Mouse (Mus musculus) fat pad, adult 2 months (tissue): ENCODE results near the gene Ier5.

Experiments
- DNase-seq: peaks from one replicate; pipeline ENCODE4 v3.0.0-alpha.2; 2011; ENCODE audit warnings: low read depth, low spot score; ENCODE audit errors: extremely low read depth

The Ier5 gene

GRCm38 (mm10) chr1:155102631-155103030 lies 3.2 kb upstream of the Ier5 start:
- DNase-seq: no peak

DNA sequence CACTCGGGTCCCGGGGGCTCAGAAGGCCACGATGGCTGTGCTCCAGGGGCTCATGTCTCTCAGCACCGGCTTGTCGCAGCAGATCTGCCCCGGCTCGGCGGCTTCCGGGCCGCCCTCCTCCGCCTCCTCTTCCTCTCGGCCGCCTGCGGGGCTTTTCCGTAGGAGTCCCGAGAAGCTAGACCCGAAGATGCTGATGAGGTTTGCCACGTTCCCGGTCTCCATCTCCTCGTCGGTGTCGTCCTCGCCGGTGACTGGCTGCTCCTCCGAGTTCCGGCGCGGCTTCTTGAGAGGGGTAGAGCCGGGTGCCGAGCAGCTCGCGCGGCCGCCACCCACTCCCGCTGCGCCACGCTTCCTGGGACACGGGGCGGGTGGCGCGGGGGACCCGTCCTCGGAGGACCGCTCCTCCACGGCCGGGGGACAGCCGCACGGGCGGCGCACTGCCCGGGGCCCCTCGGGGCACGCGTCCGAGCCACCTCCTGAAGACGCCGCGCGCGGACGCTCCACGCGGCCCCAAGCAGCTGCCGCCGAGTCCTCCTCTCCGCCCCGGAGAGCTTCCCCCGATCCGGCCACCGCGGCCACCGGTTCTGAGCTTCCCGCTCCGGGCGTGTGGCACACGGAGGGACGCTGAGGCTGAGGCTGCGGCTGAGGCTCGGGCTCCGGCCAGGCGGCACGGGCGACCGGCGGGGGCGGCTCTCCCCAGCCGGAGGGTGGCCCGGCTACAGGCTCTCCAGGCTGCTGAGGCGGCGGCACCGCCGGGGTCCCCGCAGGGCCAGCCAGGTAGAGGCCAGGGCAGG lies 753 bp downstream of the Ier5 start:
- DNase-seq: no peak

GRCm38 (mm10) chr1:155097931-155098485 lies 1.4 kb downstream of the Ier5 start:
- no peak for DNase-seq

DNA sequence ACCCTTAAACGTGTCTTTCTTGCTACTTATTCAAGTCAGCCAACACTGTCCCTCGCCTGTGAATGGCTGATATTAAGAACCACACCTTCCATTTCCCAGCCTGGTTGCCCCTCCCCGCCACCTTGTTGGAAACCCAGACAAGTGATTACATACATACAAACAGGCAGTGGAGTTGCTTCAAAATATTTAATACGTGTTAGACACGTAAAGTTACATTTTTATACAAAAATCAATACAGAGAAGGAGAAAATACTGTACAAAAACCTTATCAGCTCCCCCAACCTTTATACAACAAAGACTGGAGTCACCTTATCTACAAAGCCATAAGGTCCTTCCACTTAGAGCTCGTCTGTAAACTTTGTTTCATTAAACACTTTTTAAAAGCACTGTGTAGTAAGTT lies 2.1 kb downstream of the Ier5 start:
- DNase-seq: no peak

- no peak for DNase-seq
Measured at GRCm38 (mm10) chr1:155096620-155097261, 2.7 kb downstream of the Ier5 start.

DNA sequence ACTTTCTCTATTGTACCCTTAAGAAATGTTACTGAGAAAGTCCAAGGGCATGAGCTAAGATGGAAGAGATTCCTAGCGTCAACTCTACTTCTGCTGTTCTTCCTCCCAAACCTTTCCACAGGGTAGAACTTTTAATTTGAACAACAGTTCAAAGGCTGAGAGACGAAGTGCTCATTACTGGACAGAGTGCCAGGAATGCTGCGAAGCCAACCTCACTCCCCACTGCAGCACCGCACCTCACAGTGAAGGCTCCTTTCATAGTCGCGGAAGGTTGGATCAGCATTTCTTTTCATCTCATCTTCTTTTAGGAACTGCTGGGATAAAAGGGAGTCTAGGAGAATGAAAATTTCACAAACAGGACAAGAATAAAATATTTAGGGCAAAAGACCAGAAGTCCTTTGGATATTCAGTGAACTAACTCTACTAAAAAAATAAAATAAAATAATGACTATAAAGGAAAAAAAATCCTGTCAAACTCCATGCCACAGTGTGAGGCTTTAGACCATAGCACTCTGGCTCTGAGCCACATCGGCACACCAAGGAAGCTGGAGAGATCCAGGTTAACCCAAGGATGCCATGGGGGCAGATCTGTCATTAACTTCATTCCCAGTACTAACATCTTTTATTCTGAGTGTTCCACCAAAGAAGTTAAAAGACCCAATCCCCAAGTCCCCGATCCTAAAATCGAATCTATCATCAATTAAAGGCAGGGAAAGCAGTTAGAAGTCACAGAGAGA lies 5.3 kb downstream of the Ier5 start:
- no peak for DNase-seq

DNA sequence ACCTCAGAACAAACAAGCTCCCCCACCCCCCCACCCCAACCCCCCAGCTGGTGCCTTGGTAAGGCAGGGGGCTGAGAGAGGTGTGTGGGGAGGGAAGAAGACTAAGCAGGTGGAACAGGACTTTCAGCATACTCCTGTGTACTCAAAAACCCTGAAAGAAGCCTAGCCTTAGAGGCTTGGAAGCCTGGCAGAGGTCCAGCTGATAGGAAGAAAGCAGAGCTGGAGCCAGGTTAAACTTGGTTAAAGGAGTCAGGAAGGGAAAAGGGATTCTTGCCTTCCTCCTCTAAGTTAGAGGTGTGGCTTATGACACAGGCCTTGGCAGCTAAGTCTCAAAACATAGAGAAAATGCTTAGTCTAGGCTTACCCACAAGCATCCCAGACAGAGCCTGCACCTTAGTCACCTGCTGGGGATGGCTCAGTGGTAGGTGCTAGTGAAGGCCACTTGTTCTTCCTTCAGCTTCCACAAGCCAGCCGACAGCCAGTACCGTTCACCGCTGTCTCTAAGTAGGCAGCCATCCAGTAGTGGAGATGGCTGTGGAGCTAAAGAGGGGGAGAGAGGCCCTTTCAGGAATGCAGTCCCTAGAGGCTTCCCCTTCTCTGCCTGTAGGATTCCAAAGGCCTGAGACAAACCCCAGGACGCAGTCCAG lies 6.2 kb downstream of the Ier5 start:
- DNase-seq: no peak

- DNase-seq: no peak
Measured at GRCm38 (mm10) chr1:155091842-155092800, 7.3 kb downstream of the Ier5 start.

DNA sequence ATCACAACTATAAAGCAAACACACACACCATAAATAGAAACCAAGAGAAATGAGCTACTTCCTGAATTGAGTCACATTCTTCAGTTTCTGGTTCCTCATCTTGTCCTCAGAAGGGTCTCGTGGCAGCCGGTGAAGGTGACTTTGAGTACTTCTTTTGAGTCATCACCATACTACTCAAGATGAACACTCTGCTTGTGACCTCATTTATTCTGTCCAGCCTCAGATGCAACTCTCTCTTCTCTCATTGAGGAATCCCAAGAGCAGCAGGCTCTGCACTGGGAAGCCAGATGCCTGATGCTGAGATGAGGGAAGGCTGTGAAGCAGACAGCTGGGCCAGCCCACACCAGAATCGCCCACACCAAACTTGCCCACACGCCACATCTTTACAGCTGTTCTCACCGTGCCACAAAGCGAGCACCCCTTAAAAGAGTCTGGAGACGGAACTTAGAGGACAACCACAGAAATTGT lies 8.0 kb downstream of the Ier5 start:
- no peak for DNase-seq

DNA sequence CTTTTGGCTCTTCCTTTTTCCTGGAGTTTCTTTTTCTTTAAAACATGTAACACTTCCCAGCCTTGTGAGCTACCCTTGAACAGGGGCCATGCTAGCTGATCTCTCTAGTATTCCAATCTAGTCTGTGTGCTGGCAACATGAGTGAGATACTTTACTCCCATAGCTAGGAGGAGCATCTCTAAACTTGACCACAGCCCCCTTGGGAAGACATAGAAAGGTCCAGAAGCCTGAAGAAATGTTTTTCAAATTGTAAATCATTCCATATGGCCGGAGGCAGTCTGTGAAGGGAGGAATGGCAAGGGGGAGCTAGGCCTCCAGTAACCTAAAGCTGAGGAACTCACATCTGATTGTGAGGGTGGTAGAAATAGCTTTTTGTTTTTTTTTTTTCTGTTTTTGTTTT lies 8.7 kb downstream of the Ier5 start:
- no peak for DNase-seq

GRCm38 (mm10) chr1:155090327-155090726 lies 9.1 kb downstream of the Ier5 start:
- no peak for DNase-seq

DNA sequence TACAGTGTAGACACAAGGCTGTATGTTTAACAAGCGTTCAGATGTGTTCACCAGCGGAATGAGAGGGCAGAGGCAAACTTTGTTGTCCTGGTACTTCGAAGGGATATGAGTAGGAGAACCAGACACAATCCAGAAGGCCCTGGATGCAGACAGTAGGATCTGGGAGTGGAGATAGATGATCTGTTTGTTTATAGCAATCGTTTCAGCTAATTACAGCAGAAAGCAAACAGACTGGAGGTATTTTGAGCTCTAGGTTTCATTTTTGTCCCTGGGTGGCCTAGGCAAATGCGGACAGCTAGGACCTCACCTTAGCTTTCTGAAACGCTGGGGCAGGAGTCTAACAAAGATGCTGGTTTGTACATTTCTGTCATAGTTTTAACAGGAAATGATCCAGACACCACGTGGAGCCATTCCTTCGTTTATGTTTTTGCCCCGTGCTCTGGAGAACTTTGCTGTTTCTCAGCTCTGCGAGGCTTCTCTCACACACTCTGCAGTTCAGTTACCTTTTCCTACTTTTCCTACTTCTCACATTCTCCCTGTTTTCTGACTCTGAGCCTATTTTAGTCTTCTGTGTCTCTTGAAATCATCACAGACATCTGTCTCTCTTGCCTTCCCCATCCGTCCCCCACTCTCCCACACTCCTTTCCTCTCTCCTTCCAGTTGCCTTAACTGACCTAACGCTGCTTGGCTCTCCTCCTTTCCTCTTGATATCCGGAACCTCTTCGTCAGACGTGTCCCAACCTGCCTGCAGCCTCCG lies 10.4 kb downstream of the Ier5 start:
- DNase-seq: no peak

DNA sequence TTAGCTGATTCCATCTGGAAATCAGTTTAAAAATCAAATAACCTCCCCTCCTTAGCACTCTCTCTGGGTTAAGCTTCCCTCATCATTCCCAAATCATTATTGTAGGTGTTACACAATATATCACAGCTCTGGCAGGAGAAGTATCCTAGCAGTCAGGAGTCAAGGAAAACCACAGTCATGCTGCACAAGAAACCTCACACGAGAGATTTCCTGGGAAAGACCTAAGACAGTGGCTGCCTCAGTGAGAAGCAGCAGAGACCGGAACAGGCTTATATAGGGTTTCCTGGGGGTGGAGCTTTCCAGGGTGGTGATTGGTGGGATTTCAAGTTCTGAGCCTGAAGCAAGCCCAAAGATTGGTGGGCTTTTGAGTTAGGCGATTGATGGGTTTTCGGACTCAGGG lies 11.4 kb downstream of the Ier5 start:
- no peak for DNase-seq

GRCm38 (mm10) chr1:155086893-155087292 lies 12.5 kb downstream of the Ier5 start:
- no peak for DNase-seq

GRCm38 (mm10) chr1:155086416-155086815 lies 13.0 kb downstream of the Ier5 start:
- DNase-seq: no peak

DNA sequence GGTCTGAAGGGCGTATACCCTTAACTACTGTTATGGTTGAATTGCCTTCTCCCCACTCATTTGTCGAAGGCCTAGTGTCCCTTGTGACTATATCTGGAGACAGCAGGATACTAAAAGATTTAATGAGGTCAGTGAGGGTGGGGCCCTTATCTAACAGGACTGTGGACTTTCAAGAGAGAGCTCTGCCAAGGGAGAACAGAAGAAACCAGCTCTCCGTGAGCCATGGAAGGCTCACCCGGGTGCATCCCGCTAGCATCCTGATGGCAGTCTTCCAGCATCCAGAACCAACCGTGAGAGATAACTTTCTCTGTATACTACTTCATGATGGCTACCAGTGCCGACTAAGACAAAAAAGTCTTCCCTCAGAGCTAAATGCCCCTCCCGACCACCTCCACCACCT lies 14.6 kb downstream of the Ier5 start:
- DNase-seq: no peak

GRCm38 (mm10) chr1:155083271-155084265 lies 15.9 kb downstream of the Ier5 start:
- DNase-seq: no peak

- no peak for DNase-seq
Measured at GRCm38 (mm10) chr1:155082965-155083268, 16.5 kb downstream of the Ier5 start.
